In the genomic region with DNA sequence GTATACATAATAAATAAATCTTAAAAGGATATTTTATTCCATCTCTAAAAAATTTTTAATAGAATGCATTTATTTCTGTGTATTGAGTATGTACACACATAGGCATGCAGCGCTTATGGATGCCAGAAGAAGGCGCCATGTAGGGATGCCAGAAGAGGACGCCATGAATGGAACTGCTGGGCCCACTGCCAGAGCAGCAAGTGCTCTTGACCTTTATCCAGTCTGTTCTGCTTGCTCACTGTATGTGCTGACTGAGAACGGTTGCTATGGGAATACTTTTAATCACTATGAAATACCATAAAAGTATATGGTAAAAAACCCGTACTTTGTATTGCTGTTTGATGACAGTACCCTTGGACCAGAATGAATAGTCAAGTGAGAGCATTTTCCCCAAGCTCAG, we compare ENCODE assay signal across 9 mouse cellular contexts. TPM values are rescaled to one million over a fixed set of nuclear protein-coding genes. Genes with fewer than 3 reads are reported as not detected.
DNase-seq lines count a peak whose midpoint lies in the region; ATAC-seq and TF ChIP-seq lines count a peak whose summit lies in the region.
"Had no signal": no experiment of that assay in that cellular context is flagged by ENCODE, and none has a peak within 500 bp of the region (broad histone marks: within the 10 kb centered on the region; RNA-seq: fewer than 3 reads in every experiment).

No protein-coding gene starts in this region.

- no peak for ATAC-seq in midbrain, embryonic 15.5 days (replicated peaks)

- H3K27ac ChIP-seq in heart, adult 2 months: no peak overlapping the region
- H3K27ac ChIP-seq in midbrain, embryonic 15.5 days: no peak overlapping the region
- H3K27ac ChIP-seq: embryonic facial prominence, embryonic 13.5 days had no signal

- 55% methylated on average over 5 of the region's 5 CpGs for WGBS in heart, adult 2 months
- 77% methylated on average over 5 of the region's 5 CpGs for WGBS in midbrain, embryonic 15.5 days

- peaks cover 5% of the 10 kb centered on the region; the same call in 1 of the 2 replicates for H3K79me2 ChIP-seq in heart, adult 2 months (replicated peaks; ENCODE audit: control insufficient read depth, insufficient read depth, low read length)

- no peaks in the 10 kb centered on the region for H3K27me3 ChIP-seq in heart, adult 2 months (ENCODE audit: control insufficient read depth, insufficient read depth, low read length)
- no peaks in the 10 kb centered on the region for H3K27me3 ChIP-seq in midbrain, embryonic 15.5 days (replicated peaks)
- H3K27me3 ChIP-seq: embryonic facial prominence, embryonic 13.5 days had no signal

- TF ChIP-seq CTCF in heart, adult 2 months (IDR thresholded peaks at IDR 0.05): peak; percentile 29

- peaks cover 6% of the 10 kb centered on the region for H3K4me1 ChIP-seq in heart, adult 2 months (ENCODE audit: control insufficient read depth, insufficient read depth, low read length)
- peaks cover 48% of the 10 kb centered on the region for H3K4me1 ChIP-seq in midbrain, embryonic 15.5 days

- H3K36me3 ChIP-seq in heart, adult 2 months (ENCODE audit: control insufficient read depth, insufficient read depth, low read length): no peaks in the 10 kb centered on the region
- no peaks in the 10 kb centered on the region for H3K36me3 ChIP-seq in midbrain, embryonic 15.5 days (replicated peaks)
- H3K36me3 ChIP-seq: embryonic facial prominence, embryonic 13.5 days had no signal

- TF ChIP-seq POLR2A in heart, adult 2 months (IDR thresholded peaks at IDR 0.05; ENCODE audit: insufficient read depth, low read depth, low read length): no peak

- H3K4me2 ChIP-seq in midbrain, embryonic 15.5 days: no peak overlapping the region
- H3K4me2 ChIP-seq: embryonic facial prominence, embryonic 13.5 days had no signal

- no peak for TF ChIP-seq EP300 in heart, adult 2 months (IDR thresholded peaks at IDR 0.05; ENCODE audit: insufficient read depth, low read depth, low read length)

- H3K4me3 ChIP-seq in heart, adult 2 months: no peak overlapping the region
- no peak overlapping the region for H3K4me3 ChIP-seq in midbrain, embryonic 15.5 days
- H3K4me3 ChIP-seq: embryonic facial prominence, embryonic 13.5 days had no signal

- intact Hi-C loops in heart, adult 2 months (cut with DNase I): loop anchor here (10.0 kb wide), 1 partner anchor 789 kb away; no protein-coding TSS in a partner anchor

- DNase-seq in heart, adult 2 months: peak in 1 of 2 experiments; percentile 57
- no peak for DNase-seq in heart, adult 11 months
- peak; percentile 42 for DNase-seq in 3T3-L1 (ENCODE audit: low read depth, low spot score)
- DNase-seq in adrenal gland, postnatal 25 days: peak; percentile 84
- peak; percentile 81 to 83 for DNase-seq in kidney, postnatal 25 days
- DNase-seq in Muller cell, postnatal 12 days (ENCODE audit: inconsistent ontology term): no peak
- no peak for DNase-seq in embryo, embryonic 11 days

- H3K9ac ChIP-seq in heart, adult 2 months (ENCODE audit: low read depth, low read length): no peak overlapping the region
- H3K9ac ChIP-seq in midbrain, embryonic 15.5 days: no peak overlapping the region
- H3K9ac ChIP-seq: embryonic facial prominence, embryonic 13.5 days had no signal

- H3K9me3 ChIP-seq in midbrain, embryonic 15.5 days: no peaks in the 10 kb centered on the region
- H3K9me3 ChIP-seq: embryonic facial prominence, embryonic 13.5 days had no signal

RNA-seq across cellular contexts. Expression of a gene that starts 3.6 kb away (rescaled TPM):
- 1 to 10 TPM; 8.4 to 8.8 TPM for total RNA-seq in heart, adult 2 months (2021)
- 12.6 and 13.3 TPM in 2 replicates for polyA plus RNA-seq in heart, adult 2 months (2012; rRNA removed)
- total RNA-seq in adrenal gland, postnatal 25 days (2021): 37.6 and 38.3 TPM in 2 replicates
- 51.7 and 56.2 TPM in 2 replicates for polyA plus RNA-seq in midbrain, embryonic 15.5 days (2015; fragmentation: Nextera tagmentation; extraction: Ambion mirVana)

RNA-seq across cellular contexts. Expression of a gene that starts 3.9 kb away (rescaled TPM):
- total RNA-seq in heart, adult 2 months (2021): 10 to 100 TPM; 57.1 to 57.3 TPM
- 44.1 and 69.7 TPM in 2 replicates for polyA plus RNA-seq in heart, adult 2 months (2012; rRNA removed)
- total RNA-seq in adrenal gland, postnatal 25 days (2021): 139 and 144 TPM in 2 replicates
- polyA plus RNA-seq in midbrain, embryonic 15.5 days (2015; fragmentation: Nextera tagmentation; extraction: Ambion mirVana): 221 and 226 TPM in 2 replicates

Comparison
In these comparisons a context has a peak if more than half of its experiments do, and no peak if none do; other contexts are left out.
1. DNase-seq: peak in 3T3-L1 (single experiment), adrenal gland, postnatal 25 days (single experiment) and kidney, postnatal 25 days (2 of 2); none in heart, adult 11 months (single experiment), Muller cell, postnatal 12 days (single experiment) and embryo, embryonic 11 days (single experiment).